Mouse (Mus musculus) gastrocnemius, postnatal 4 days (tissue): ENCODE measurements around the gene Rasgrp2. TPM values are rescaled to one million over a fixed set of nuclear protein-coding genes. Genes with fewer than 3 reads are reported as not detected.

Source experiments
- DNase-seq, 2 experiments: peaks; one replicate each; pipeline ENCODE4 v3.0.0; 2021 to 2022; ENCODE audit warnings: low spot score in 2 of 2, mixed read lengths in 2 of 2
- total RNA-seq, 2 experiments: library from RNA; stranded (reverse); gene quantifications; 2 replicates each; pipeline ENCODE4 v1.2.3; 2021

Gene Rasgrp2
- total RNA-seq, 2 experiments from 2014 or later = 37.4 to 40.2 TPM

- no peak for DNase-seq
These were observed 4.7 kb downstream of the Rasgrp2 start for GRCm38 (mm10) chr19:6403869-6404268.

DNA sequence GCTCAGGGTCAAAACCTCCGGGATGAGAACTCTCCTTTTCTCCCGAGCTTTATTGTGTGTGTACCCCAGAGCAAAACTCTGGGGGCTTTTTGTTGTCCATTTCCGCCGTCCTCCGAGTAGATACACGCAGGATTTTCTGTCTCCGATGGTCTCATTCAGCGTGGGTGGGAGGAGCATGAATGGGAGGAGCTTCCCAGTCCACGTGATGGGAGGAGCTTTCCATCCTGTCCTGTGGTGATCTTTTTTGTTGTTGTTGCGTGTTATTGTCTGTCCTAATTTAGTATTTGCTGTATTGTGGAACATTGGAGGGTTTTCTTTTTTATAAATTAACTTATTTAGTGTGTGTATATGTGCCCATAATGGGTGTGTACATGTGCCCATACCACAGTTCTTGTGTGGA, 6.3 kb downstream of the Rasgrp2 start:
- no peak for DNase-seq

DNA sequence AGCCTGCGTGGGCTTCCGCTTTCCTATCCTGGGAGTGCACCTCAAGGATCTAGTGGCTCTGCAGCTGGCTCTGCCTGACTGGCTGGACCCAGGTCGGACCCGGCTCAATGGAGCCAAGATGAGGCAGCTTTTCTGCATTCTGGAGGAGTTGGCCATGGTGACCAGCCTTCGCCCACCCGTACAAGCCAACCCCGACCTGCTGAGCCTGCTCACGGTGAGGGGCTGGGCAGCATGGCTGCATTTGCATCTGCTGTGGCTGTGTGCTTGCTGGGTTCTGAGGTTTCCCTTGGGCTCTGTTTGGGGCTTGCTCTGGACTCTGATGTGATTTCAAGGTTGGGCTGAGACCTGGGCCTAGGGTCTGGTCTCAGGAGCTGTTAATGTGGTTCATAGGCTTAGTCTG, 8.0 kb downstream of the Rasgrp2 start:
- no peak for DNase-seq

- DNase-seq = peak in 1 of 2 experiments; percentile 10
These were observed 8.8 kb downstream of the Rasgrp2 start for GRCm38 (mm10) chr19:6407816-6408510.

- DNase-seq = no peak
These were observed 9.6 kb downstream of the Rasgrp2 start for GRCm38 (mm10) chr19:6408749-6409148.

DNA sequence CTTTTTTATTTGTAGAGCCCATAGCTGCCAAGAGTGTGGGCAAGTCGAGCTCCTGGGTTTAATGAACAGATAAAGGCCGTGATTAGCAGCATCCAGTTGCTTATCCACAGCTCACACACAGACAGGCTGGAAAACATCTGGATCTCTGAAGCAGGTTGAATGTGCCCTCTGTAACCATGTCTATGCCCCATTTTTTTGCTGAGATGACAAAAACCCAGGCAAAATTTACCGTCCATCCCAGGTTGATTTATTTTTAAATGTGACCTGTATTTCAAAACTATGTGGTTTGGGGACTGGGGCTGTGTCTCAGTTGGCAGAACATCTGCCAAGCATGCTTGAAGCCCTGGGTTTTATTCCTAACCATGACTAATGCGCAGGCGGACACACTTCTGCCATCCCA, 10.0 kb downstream of the Rasgrp2 start:
- DNase-seq = no peak

DNA sequence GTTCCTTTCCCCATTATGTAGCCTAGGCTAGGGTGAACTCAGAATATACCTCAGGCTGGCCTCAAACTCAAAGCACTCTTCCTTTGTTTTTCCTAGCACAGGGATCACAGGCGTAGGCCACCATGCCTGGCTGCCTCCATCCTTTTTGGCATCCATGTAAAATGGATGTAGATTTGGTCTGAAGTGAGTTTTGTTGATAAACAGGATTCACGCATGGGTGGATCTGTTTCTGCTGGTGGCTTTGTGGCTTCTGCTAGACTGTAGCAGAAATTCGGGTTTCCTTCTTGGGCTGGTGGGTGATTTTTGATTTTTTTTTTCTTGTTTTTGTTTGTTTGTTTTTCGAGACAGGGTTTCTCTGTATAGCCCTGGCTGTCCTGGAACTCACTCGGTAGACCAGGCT, 10.8 kb downstream of the Rasgrp2 start:
- no peak for DNase-seq

GRCm38 (mm10) chr19:6412798-6413197, 13.7 kb downstream of the Rasgrp2 start:
- peak in 1 of 2 experiments; percentile 15 for DNase-seq

DNA sequence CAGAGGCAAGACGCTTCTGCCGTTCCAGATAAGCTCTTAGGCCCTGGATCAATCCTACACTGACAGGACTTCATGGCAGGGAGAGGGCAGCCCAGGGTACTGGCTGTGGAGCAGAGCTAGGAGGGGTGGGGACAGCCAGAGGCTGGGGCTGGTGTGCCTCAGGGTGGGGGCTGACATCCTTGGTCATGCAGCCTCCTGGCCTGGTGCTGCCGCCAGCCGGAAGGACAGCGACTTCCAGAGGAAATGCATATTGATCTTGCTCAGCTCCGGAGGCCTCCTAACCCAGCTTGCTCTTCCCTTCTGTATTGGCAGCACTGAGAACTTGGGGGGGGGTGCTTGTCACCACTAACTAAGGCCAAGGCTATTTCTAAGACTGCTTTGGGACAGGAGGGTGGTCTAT, 16.3 kb downstream of the Rasgrp2 start:
- DNase-seq = no peak

DNA sequence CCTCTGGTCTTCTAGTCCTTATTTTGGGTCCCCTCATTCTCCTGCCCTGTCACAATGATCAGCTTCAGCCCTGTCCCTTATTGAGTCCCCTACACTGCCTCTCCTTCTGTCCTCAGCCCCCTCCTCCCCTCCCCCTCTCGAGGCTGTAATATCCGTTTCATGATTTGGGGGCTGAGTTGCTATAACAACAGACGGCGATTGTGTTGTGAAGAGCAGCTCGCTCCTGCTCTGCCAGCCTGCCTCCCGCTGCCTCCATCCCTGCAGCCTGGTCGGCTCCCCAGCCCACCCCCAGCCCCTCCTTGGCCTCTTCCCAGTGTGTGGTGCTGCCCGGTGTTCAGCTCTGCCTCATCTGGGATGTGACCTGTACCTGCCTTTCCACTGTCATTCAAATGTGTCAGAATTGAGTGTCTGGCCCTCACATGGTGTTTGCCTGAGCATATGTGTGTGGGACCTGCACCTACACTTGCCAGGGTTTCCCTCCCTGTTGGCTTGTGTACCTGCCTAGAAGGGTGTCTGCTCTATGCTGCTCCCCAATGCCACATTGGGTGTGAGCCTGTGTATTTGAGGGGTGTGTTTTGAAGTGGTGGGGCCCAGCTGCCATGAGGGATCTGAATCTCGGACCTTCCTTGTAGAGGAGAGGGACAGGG, 17.1 kb downstream of the Rasgrp2 start:
- no peak for DNase-seq

DNA sequence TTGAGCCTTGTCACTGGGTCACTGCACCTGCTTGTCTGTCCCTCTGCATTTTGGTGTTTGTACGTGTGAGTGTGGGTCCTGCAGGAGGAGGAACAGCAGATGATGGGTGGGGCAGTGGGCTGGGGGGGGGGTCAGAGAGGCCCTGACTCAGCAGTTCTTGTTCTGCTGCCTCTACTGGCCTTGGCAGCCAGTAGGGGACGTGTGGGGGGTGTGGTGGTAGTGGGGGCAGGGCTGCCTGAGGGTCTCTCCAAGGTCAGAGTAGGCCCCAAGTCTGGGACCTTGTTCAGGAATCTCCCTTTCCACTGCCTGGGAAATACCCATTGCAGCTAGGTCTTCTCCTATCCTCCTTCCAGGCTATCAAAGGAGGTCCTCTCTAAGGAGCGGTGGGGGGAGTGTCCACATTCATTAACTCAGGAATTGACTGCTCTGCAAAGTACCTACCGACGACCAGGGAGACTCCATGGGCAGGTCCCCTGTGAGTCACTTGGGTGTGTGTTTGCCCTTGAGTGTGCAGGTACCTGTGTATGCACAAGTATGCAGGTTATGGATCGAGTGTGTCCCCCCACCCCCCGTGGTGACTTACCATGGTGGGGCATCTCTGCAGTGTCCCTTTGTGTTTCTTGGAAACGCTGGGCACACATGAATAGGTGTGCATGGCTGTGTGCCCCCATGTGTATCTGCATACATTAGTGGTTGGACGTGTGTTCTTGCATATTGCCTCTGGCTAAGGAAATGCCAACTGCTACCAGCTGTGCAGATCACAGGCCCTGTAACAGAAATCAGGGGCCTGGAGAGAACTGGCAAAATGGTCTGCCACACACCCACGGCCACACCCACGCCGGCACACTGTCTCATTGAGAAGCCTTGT, 18.0 kb downstream of the Rasgrp2 start:
- DNase-seq = no peak

DNA sequence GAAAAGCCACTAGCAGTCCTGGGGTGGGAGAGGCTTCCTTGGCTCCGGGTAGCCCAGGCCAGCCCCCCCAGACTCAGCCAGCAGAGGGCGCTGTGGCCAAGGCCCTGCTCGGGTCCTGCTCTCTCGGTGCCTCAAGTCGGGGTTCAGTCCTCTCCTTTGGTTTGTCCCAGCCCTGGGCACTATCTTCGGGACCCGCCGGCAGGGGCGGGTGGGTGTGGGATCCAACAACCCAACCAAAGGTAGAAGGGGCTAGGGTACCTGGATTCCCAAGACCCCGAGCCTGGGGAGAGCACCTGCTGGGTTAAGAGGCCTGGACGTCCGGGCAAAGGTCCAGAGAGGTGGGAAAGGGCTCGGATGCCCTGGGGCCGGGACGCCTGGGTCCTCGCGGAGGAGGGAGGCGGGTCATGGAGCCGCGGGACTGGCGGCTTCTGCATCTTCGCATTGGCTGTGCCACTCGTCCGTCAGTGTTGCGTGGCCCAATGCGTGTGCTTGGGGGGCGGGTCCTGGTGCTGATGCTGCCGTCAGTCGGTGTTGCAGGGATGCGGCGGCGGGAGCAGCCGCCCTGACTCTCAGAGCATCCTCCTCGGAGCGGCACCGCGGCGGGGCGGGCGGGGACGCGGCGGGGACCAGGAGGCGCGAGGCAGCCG, 19.2 kb downstream of the Rasgrp2 start, which contains the start of gene Nrxn2:
Gene Nrxn2, plus strand, starts transcription at position 499 of the 647 bp plus-strand sequence.
- peak; percentile 72 to 81 for DNase-seq

DNA sequence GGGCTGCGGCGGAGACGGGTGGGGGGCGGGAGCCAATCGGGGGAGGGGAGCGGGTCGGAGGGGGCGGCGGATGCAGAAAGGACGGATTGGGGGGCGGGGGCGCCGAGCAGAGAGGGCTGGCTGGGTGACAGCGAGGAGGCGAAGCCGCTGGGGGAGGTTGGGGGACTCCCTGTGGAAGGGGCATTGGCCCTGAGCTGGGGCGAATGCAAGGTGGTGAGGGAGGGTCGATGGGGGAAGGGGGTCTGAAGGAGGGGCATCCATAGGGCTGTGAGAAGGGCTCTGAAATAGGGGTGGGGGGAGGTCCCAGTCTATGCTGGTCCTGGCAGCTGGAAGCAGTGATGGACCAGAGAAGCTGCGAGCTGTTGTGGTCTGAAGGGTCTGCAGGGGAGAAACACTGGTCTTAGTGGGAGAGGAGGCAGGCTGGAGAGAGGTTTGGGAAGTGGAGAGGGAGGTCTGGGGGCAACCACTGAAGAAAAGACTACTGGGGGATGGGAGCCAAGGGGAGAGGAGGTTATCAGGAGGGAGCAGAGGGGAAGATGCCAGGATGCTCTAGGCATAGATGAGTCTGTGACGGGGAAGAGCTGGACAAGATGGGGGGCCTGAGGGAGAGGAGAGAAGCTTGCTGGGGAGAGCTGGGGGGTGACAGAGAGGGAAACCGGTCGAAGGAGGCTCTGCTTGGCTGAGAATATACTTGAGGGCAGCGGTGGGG, 20.0 kb downstream of the Rasgrp2 start:
- DNase-seq = no peak

DNA sequence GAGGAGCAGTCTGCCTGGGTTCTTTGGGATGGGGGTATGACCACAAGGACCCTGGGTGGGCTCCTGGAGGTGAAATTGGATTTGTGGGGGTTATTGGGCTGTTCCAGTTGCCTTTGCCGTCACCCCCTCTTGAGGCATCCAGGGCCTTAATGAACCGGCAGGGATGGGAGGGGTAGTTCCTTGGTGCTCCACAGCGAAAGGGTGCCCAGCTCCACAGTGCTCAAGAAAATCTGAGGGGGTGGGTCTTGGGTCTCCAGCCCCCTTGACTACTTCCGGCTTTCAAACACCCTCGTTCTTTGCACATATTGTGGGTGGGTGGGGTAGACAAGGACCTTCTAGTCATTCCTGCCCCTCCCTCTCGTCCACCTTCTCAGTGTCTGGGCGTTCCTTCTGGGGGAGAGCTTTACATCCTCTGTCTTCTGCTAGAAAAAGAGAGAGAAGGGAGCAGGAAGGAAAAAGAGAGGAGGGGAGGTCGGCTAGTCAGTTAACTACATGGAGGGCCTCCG, 20.7 kb downstream of the Rasgrp2 start:
- no peak for DNase-seq

DNA sequence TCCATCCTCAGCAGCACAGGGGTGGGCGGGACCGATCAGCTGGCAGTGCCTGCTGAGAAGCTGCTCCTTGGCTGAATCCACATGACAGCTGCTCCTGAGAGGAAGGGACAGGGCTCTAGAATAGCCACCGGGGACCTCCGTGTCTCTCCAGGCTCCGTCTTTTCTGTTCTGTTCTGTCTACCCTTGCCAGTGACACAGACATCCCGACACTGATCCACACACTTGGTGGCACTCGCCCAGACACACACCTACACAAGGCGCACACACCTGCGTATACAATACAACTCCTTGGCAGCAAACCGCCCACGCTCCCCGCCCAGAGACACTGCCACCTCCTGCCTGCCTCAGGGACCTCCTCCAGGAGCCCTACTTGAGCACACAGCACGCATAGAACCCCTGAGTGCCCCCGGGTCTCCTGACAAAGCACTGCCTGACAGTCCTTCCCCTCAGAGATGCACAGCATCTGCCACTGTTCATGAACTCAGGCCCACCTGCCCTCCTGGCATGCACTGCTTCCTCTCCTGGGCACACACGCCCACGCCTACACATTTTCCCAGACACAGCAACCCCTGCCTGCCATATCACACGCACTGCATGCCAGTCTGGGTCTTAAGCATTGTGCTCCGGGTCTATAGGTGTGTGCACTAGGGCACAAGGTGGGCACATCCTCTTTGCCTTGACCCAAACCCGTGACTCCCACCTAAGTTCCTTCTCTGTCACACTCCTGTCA, 21.5 kb downstream of the Rasgrp2 start:
- DNase-seq = no peak

- no peak for DNase-seq
These were observed 22.1 kb downstream of the Rasgrp2 start for GRCm38 (mm10) chr19:6421211-6421590.

GRCm38 (mm10) chr19:6422014-6422413, 22.9 kb downstream of the Rasgrp2 start:
- DNase-seq = no peak

DNA sequence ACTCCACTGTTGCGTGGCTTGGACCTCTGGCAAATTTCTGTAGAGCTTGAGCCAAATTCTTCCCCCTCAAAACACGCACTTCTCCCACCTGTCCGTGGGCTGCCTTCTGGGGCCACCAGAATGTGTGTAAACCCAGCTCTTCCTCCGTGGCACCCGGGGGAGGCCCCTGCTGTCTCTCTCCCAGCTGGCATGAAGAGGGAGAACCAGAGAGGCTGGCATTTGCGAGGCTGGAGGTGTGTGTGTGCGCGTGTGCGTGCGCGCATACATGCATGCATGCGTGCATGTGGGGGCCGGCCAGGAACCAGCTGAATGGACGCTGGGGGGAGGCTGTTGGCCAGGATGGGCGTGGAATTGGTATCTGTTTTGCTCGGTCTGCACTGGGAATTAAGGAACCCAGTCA, 24.1 kb downstream of the Rasgrp2 start:
- no peak for DNase-seq

DNA sequence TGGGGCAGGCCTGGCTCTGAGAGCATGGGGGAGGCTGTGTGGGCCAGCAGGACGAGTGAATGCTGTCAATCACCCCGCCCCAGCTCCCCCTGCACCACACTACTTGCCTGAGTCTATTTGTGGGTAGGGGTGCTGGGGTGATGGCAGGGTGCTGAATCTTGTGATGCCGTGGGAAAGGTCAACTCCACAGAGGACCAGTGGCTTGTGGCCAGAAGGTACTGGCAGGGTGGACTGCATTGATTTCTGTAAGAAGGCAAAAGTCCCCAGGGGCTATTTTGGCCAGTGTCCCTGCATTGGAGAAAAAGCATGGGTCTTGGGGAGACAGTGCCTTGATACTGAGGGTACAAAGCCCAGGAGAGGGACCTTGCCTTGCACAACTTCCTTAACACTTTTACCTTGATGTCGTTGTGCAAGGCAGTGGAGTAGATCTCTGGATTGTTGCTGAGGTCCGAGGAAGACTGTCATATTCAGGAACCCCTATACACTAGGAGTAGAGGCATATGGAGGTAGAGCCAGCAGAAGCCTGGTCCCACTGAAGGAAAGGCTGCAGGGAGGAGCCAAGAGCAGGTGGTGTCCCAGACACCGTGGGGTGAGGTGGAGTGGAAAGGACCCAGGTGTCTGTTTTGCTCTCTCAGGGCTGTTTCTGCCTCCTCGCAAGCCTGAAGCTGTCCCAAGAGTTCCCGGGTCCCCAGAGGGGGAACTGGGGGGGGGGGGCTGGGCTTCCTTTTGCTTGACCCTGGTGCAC, 25.2 kb downstream of the Rasgrp2 start:
- DNase-seq = no peak
